Mouse (Mus musculus) heart, adult 2 months (tissue): Measurements from ENCODE around the gene Olfr71.

ENCODE experiments used
- CTCF ChIP-seq: fragments of 200-600 bp; IDR thresholded peaks from 2 replicates; pipeline ENCODE4 v1.8.1; 2022; ENCODE audit warnings: antibody characterized with exemption, mild to moderate bottlenecking, moderate library complexity
- POLR2A ChIP-seq: fragments of 200-500 bp; IDR thresholded peaks from 2 replicates; pipeline ENCODE4 v1.6.1; 2011; ENCODE audit warnings: mild to moderate bottlenecking, low read depth, low read length, control low read depth; ENCODE audit not compliant: insufficient read depth

GRCm38 (mm10) chr4:43679416-43680043 lies 30.5 kb downstream of the Olfr71 start:
- TF ChIP-seq CTCF: no peak
- TF ChIP-seq POLR2A: no peak
